Mouse (Mus musculus): Measurements from ENCODE around the gene Idh1.

GRCm38 (mm10) chr1:65119438-65119837 is 66.9 kb downstream of the Idh1 start, which contains the start of gene Gm28845:
- no peak for TF ChIP-seq POLR2A (IDR thresholded peaks at IDR 0.05; ENCODE audit: borderline replicate concordance, extremely low read depth, low read depth, low read length)
- no peak for TF ChIP-seq CTCF (IDR thresholded peaks at IDR 0.05; ENCODE audit: insufficient read depth, low read length)
